Mouse (Mus musculus) thymus, adult 2 months (tissue): ENCODE data around the gene Bcas3. TPM values are rescaled to one million over a fixed set of nuclear protein-coding genes. Genes with fewer than 3 reads are reported as not detected.
"Not testable (repeated sequence)": the region's sequence is repeated elsewhere in the genome, so short reads cannot be mapped to it uniquely, and the experiment has no call there.

Experiments
- DNase-seq: peaks from one replicate; pipeline ENCODE4 v3.0.0; 2021
- H3K27ac ChIP-seq: fragments of 200-500 bp; 2 replicates; pipeline ENCODE4 v1.5.1; 2012; ENCODE audit warnings: low read length, control low read depth; ENCODE audit not compliant: control insufficient read depth, insufficient read depth
- H3K27me3 ChIP-seq: fragments of 200-500 bp; 2 replicates; pipeline ENCODE4 v1.6.1; 2012; ENCODE audit warnings: mild to moderate bottlenecking, low read length, moderate library complexity, mixed read lengths; ENCODE audit not compliant: control insufficient read depth, insufficient read depth
- H3K36me3 ChIP-seq: fragments of 200-500 bp; 2 replicates; pipeline ENCODE4 v1.6.1; 2012; ENCODE audit warnings: mild to moderate bottlenecking, low read length, moderate library complexity; ENCODE audit not compliant: control insufficient read depth, insufficient read depth
- H3K4me1 ChIP-seq: fragments of 200-500 bp; replicated peaks from 2 replicates; pipeline ENCODE4 v1.6.1; 2012; ENCODE audit warnings: low read length; ENCODE audit not compliant: control insufficient read depth, insufficient read depth
- H3K4me3 ChIP-seq: fragments of 200-500 bp; 2 replicates; pipeline ENCODE4 v1.5.1; 2012; ENCODE audit warnings: mild to moderate bottlenecking, low read length, control low read depth, moderate library complexity; ENCODE audit not compliant: control insufficient read depth, insufficient read depth
- CTCF ChIP-seq: fragments of 200-500 bp; IDR thresholded peaks from 2 replicates; pipeline ENCODE4 v1.5.1; 2012; ENCODE audit warnings: mild to moderate bottlenecking, control low read depth, low read length, moderate library complexity, borderline replicate concordance; ENCODE audit not compliant: control insufficient read depth, poor library complexity, insufficient read depth; ENCODE audit errors: extremely low read depth
- POLR2A ChIP-seq: fragments of 200-500 bp; IDR thresholded peaks from 2 replicates; pipeline ENCODE4 v1.6.1; 2012; ENCODE audit warnings: mild to moderate bottlenecking, low read length, control low read depth, moderate library complexity; ENCODE audit not compliant: control insufficient read depth, poor library complexity, insufficient read depth; ENCODE audit errors: extremely low read depth
- WGBS: fragments of 180-500 bp; shearing (Covaris S2); methylation state at CpG from one replicate; pipeline ENCODE4 v1.1.7; 2018; 5-methylcytosine and 5-hydroxymethylcytosine counted together
- polyA plus RNA-seq: library from polyadenylated mRNA; depleted of rRNA; stranded (reverse); fragments of >200 nt; gene quantifications from 2 replicates; pipeline ENCODE4 v1.2.3, GENCODE M21; 2012

The Bcas3 gene
- polyA plus RNA-seq, 1 experiment = 42.5 TPM

GRCm38 (mm10) chr11:85499561-85499960 lies 146.6 kb downstream of the Bcas3 start:
- WGBS = 97% methylated on average over 5 of the region's 5 CpGs
- H3K4me1 ChIP-seq = no peaks in the 10 kb centered on the region
- no peak overlapping the region for H3K27ac ChIP-seq
- H3K4me3 ChIP-seq = no peak overlapping the region
- TF ChIP-seq POLR2A (no peak), CTCF (no peak)
- H3K27me3 ChIP-seq = no peaks in the 10 kb centered on the region
- no peak for DNase-seq
- H3K36me3 ChIP-seq = no peaks in the 10 kb centered on the region

- Histone ChIP-seq H3K36me3 (no peaks in the 10 kb centered on the region), H3K27me3 (no peaks in the 10 kb centered on the region), H3K27ac (no peak overlapping the region), H3K4me1 (no peaks in the 10 kb centered on the region), H3K4me3 (no peak overlapping the region)
- DNase-seq = no peak
- TF ChIP-seq POLR2A (no peak), CTCF (no peak)
- 88% methylated on average over 3 of the region's 3 CpGs for WGBS
These were observed 149.1 kb downstream of the Bcas3 start for GRCm38 (mm10) chr11:85502031-85502430.

- not testable (repeated sequence) for DNase-seq, H3K4me1 ChIP-seq, H3K36me3 ChIP-seq, H3K4me3 ChIP-seq, H3K27ac ChIP-seq, H3K27me3 ChIP-seq
- 92% methylated on average over 4 of the region's 4 CpGs for WGBS
These were observed 151.8 kb downstream of the Bcas3 start for GRCm38 (mm10) chr11:85504812-85505211.

- TF ChIP-seq POLR2A = no peak
- TF ChIP-seq CTCF = no peak
- H3K36me3 ChIP-seq = no peaks in the 10 kb centered on the region
- DNase-seq = no peak
- H3K27ac ChIP-seq = no peak overlapping the region
- 90% methylated on average over 4 of the region's 4 CpGs for WGBS
- no peak overlapping the region for H3K4me3 ChIP-seq
- no peaks in the 10 kb centered on the region for H3K27me3 ChIP-seq
- H3K4me1 ChIP-seq = no peaks in the 10 kb centered on the region
These were observed 152.8 kb downstream of the Bcas3 start for GRCm38 (mm10) chr11:85505811-85506210.

- no peak for DNase-seq
- Histone ChIP-seq H3K4me3 (no peak overlapping the region), H3K27ac (no peak overlapping the region), H3K4me1 (no peaks in the 10 kb centered on the region), H3K36me3 (no peaks in the 10 kb centered on the region), H3K27me3 (no peaks in the 10 kb centered on the region)
- 95% methylated on average over 12 of the region's 12 CpGs for WGBS
- TF ChIP-seq POLR2A (no peak), CTCF (no peak)
These were observed 156.4 kb downstream of the Bcas3 start for GRCm38 (mm10) chr11:85509334-85509733.

- H3K27me3 ChIP-seq = no peaks in the 10 kb centered on the region
- no peaks in the 10 kb centered on the region for H3K4me1 ChIP-seq
- H3K27ac ChIP-seq = no peak overlapping the region
- no peak for TF ChIP-seq POLR2A
- TF ChIP-seq CTCF = no peak
- 97% methylated on average over 9 of the region's 9 CpGs for WGBS
- H3K4me3 ChIP-seq = no peak overlapping the region
- H3K36me3 ChIP-seq = no peaks in the 10 kb centered on the region
- no peak for DNase-seq
These were observed 158.4 kb downstream of the Bcas3 start for GRCm38 (mm10) chr11:85511270-85511904.

GRCm38 (mm10) chr11:85516724-85517123 lies 163.8 kb downstream of the Bcas3 start:
- no peak overlapping the region for H3K4me3 ChIP-seq
- H3K27ac ChIP-seq = no peak overlapping the region
- TF ChIP-seq CTCF = no peak
- no peak for TF ChIP-seq POLR2A
- H3K27me3 ChIP-seq = no peaks in the 10 kb centered on the region
- H3K4me1 ChIP-seq = no peaks in the 10 kb centered on the region
- H3K36me3 ChIP-seq = no peaks in the 10 kb centered on the region
- DNase-seq = no peak
- WGBS = 95% methylated on average over 7 of the region's 7 CpGs
